Mouse (Mus musculus) spleen, adult 2 months (tissue): ENCODE measurements around the gene Dtnb. TPM values are rescaled to one million over a fixed set of nuclear protein-coding genes. Genes with fewer than 3 reads are reported as not detected.
A peak's percentile ranks its signal among the peaks of the same experiment; 100 is the strongest.

Source experiments
- DNase-seq, 2 experiments: peaks; one replicate each; pipeline versions ENCODE4 v3.0.0 to v3.0.0-alpha.2; 2012 to 2021; ENCODE audit warnings: low spot score in 2 of 2, low read depth in 1 of 2
- H3K27ac ChIP-seq: fragments of 200-500 bp; 2 replicates; pipeline ENCODE4 v1.5.1; 2012; ENCODE audit warnings: low read length, inconsistent platforms; ENCODE audit not compliant: insufficient read depth
- H3K27me3 ChIP-seq: fragments of 200-500 bp; 2 replicates; pipeline ENCODE4 v1.6.1; 2012; ENCODE audit warnings: mild to moderate bottlenecking, moderate library complexity, low read length, inconsistent platforms; ENCODE audit not compliant: control insufficient read depth, insufficient read depth
- H3K36me3 ChIP-seq: fragments of 200-500 bp; 2 replicates; pipeline ENCODE4 v1.6.1; 2012; ENCODE audit warnings: mild to moderate bottlenecking, low read length, inconsistent platforms; ENCODE audit not compliant: control insufficient read depth, insufficient read depth
- H3K4me1 ChIP-seq: fragments of 200-500 bp; 2 replicates; pipeline ENCODE4 v1.6.1; 2011; ENCODE audit warnings: inconsistent platforms; ENCODE audit not compliant: control insufficient read depth, insufficient read depth, insufficient read length
- H3K4me3 ChIP-seq: fragments of 200-500 bp; 2 replicates; pipeline ENCODE4 v1.5.1; 2011; ENCODE audit warnings: mild to moderate bottlenecking, inconsistent platforms; ENCODE audit not compliant: insufficient read depth, insufficient read length; ENCODE audit errors: extremely low read depth
- CTCF ChIP-seq: fragments of 200-500 bp; IDR thresholded peaks from 2 replicates; pipeline ENCODE4 v1.5.1; 2011; ENCODE audit warnings: mild to moderate bottlenecking, inconsistent platforms; ENCODE audit not compliant: insufficient read depth, insufficient read length, insufficient replicate concordance; ENCODE audit errors: extremely low read depth
- POLR2A ChIP-seq: fragments of 200-500 bp; IDR thresholded peaks from 2 replicates; pipeline ENCODE4 v1.6.1; 2011; ENCODE audit warnings: low read depth, low read length, inconsistent platforms
- WGBS: fragments of 180-500 bp; shearing (Covaris S2); methylation state at CpG from one replicate; pipeline ENCODE4 v1.1.7; 2018; 5-methylcytosine and 5-hydroxymethylcytosine counted together
- polyA plus RNA-seq: library from polyadenylated mRNA; depleted of rRNA; stranded (reverse); fragments of >200 nt; gene quantifications from 2 replicates; pipeline ENCODE4 v1.2.3, GENCODE M21; 2012

Gene Dtnb
- polyA plus RNA-seq, 1 experiment: 31.0 TPM

DNA sequence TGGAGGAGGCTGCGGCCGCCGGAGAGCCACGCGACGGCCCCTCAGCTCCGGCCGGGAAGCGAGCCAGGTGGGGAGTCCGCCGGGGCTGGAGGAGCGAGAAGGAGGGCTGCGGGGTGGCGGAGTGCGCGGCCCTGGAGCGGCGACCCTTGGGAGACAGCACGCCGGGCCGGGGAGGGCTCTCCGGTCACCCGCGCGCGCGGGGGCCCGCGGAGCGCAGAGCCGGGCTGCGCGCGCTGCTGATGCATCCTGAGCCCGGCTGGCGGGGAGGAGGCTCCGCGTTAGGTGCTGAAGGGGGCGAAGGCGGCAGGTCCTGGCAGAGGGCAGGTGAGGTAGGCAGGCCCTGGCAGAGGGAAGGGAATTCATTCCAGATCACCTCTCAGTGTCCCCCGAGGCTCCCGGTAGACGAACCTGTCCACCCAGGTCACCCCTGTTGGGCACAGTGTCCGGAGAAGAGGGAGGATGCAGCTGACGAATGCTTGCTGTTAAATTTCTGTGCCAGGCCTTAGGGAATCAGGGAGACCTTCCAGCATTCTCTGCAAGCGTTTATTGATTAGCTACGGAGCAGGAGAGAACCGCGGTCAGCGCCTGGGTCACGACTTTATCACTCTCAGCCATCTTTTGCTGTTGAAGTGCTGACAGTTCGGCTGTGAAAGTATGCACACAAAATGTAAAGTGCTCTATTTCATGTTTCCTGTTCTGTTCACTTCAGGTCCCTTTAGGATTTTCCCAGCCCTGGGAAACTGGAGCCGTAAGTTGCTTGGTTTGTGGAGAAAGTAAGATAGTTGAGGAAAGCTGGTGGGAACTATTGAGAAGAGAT, 608 bp downstream of the Dtnb start:
- Histone ChIP-seq H3K27me3 (no peaks in the 10 kb centered on the region), H3K36me3 (0 out of 2 replicates have a peak, but pooled peaks cover 1% of the 10 kb centered on the region), H3K4me1 (peaks cover 5% of the 10 kb centered on the region; the same call in 1 of the 2 replicates), H3K4me3 (peak overlapping the region; percentile 76), H3K27ac (peak overlapping the region; percentile 85)
- 3% methylated on average over 53 of the region's 53 CpGs for WGBS
- DNase-seq: peak in 1 of 2 experiments; percentile 42
- no peak for TF ChIP-seq CTCF
- TF ChIP-seq POLR2A: no peak

DNA sequence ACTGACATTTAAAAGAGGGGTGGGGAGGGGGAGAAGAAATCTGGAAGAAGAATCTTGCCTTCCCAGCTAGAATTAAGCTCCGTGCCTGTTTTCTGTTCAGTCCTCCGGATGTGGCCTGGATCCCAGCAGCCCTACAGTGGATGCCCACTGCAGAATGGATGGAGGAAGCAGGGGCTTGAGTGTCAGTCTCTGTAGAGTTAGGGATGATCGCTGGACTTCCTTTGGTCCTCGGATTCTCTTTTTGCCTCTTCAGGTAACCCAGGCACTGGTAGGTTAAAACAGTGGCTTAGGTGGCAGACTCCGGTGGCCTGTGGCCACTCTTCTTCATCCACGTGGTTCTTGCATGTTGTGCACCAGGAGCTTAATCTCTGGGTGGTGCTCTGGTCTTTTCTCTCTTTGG, 1.2 kb downstream of the Dtnb start:
- no peak overlapping the region for H3K27ac ChIP-seq
- no peaks in the 10 kb centered on the region for H3K27me3 ChIP-seq
- WGBS: 75% methylated on average over 6 of the region's 6 CpGs
- no peak for DNase-seq
- H3K4me1 ChIP-seq: peaks cover 5% of the 10 kb centered on the region; the same call in 1 of the 2 replicates
- H3K36me3 ChIP-seq: 0 out of 2 replicates have a peak, but pooled peaks cover 1% of the 10 kb centered on the region
- H3K4me3 ChIP-seq: no peak overlapping the region
- TF ChIP-seq POLR2A (no peak), CTCF (no peak)

DNA sequence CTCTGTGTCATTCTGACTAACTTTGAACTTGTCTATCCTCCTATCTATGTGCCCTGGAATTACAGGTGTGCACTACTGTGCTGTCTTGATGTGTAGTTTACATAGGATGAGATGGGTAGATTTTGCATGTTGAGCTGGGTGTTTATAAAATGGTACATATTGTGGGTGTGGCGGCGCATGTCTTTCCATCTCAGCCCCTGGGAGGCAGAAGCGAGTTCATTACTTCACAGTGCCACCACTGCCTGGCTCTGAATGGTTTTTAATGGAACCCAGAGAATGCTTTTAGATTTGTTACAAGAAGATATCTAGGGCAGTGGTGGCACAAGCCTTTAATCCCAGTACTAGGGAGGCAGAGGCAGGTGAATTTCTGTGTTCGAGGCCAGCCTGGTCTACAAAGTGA, 2.5 kb downstream of the Dtnb start:
- Histone ChIP-seq H3K27me3 (no peaks in the 10 kb centered on the region), H3K36me3 (0 out of 2 replicates have a peak, but pooled peaks cover 1% of the 10 kb centered on the region), H3K4me1 (peaks cover 5% of the 10 kb centered on the region; the same call in 1 of the 2 replicates), H3K4me3 (no peak overlapping the region), H3K27ac (no peak overlapping the region)
- WGBS: 95% methylated on average over 4 of the region's 4 CpGs
- DNase-seq: no peak
- TF ChIP-seq CTCF (no peak), POLR2A (no peak)

DNA sequence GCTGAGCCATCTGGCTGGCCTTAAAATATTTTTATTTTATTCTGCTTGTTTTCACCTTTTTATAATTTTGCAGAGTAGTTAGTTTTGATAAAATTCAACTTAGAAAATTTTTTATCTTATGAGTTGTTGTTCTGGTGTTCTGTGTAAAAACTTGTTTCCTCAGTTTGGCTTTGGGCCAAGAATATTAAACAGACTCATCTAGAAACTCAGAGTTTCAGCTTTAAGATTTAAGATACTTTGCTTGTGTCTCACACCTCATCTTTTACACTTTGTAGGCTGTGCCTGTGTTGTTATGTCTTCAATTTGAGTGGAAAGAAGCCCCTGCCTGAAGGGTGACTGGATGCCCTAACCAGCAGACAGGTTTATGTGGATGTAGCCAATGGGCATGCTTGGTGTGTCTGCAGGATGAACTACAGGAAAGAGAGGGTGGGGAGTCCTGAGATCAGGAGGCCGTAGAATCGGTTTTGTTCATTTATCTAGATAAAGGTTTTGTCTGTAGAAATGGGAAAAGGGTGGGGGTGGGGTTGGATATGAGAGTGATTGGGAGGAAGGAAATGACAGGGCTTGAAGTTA, 7.9 kb downstream of the Dtnb start:
- Histone ChIP-seq H3K4me1 (no peaks in the 10 kb centered on the region), H3K4me3 (no peak overlapping the region), H3K27me3 (no peaks in the 10 kb centered on the region), H3K27ac (no peak overlapping the region), H3K36me3 (0 out of 2 replicates have a peak, but pooled peaks cover 1% of the 10 kb centered on the region)
- 50% methylated on average over 2 of the region's 2 CpGs for WGBS
- DNase-seq: no peak
- no peak for TF ChIP-seq POLR2A

DNA sequence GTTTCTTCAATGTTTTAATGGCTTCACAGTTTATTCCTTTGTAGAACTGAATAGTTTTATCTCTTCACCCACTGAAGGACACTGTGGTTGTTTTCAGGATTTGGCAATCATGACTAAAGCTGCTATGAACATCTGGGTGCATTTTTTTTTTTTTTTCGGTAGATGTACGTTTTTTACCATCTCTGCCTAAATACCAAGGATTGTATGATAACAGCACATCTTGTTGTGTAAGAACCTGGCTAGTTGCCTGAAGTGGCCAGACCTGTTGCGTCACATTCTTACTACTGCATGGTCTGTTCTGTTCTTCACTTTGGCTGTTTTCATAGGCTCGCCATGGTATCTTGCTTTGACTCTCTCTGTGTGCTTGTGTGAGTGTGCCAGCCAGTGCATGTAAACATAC, 10.4 kb downstream of the Dtnb start:
- no peak overlapping the region for H3K27ac ChIP-seq
- no peak overlapping the region for H3K4me3 ChIP-seq
- no peak for DNase-seq
- H3K4me1 ChIP-seq: no peaks in the 10 kb centered on the region
- no peaks in the 10 kb centered on the region for H3K27me3 ChIP-seq
- no peak for TF ChIP-seq POLR2A
- TF ChIP-seq CTCF: no peak
- no peaks in the 10 kb centered on the region for H3K36me3 ChIP-seq
- 74% methylated on average over 4 of the region's 4 CpGs for WGBS

DNA sequence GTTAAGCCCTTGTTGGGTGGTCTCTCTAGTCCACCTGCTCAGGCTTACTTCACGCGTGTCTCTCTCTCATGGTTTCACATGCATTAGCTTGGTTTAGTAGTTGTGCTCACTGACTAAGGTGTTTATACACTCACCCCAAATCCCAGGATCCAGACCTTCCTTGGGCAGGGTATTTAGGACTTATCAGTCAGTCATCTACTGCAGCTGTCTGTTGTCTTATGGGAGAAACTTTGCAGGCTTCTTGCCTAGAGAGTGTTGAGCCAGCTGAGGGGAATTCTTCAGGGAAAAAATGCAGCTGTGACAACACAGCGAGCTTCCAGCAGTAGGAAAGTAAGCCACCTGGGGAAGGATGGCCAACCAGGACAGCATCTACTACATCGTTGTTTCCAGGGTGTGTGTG, 13.3 kb downstream of the Dtnb start:
- H3K36me3 ChIP-seq: no peaks in the 10 kb centered on the region
- no peak overlapping the region for H3K27ac ChIP-seq
- no peak overlapping the region for H3K4me3 ChIP-seq
- 93% methylated on average over 4 of the region's 4 CpGs for WGBS
- no peak for TF ChIP-seq POLR2A
- no peak for TF ChIP-seq CTCF
- no peaks in the 10 kb centered on the region for H3K27me3 ChIP-seq
- DNase-seq: no peak
- H3K4me1 ChIP-seq: no peaks in the 10 kb centered on the region

DNA sequence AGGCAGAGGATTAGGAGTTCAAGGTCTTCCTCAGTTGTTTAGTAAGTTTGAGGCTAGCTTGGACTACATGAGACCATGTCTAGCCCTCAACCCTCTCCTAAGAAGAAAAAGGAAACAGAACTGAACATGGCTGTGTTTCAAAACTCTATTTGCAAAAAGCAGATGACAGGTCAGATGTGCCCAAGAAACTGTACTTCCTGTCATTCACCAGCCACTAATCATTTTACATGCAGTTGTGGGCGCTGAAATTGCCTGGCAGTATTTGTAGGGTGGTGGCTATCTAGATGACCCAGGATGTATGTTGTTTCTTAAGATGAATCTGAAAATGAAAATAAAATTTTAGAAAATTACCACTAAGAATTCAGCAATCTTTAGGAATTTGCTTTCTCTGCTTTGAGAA, 14.8 kb downstream of the Dtnb start:
- H3K27ac ChIP-seq: no peak overlapping the region; the same call in 1 of the 2 replicates
- DNase-seq: no peak
- H3K36me3 ChIP-seq: no peaks in the 10 kb centered on the region; the same call in 1 of the 2 replicates
- no peak overlapping the region for H3K4me3 ChIP-seq
- no peaks in the 10 kb centered on the region for H3K27me3 ChIP-seq
- H3K4me1 ChIP-seq: no peaks in the 10 kb centered on the region
- no peak for TF ChIP-seq POLR2A
- no peak for TF ChIP-seq CTCF
- WGBS: 37% methylated on average over 1 of the region's 1 CpGs
